Mouse (Mus musculus): ENCODE data around the gene Krt4. TPM values are rescaled to one million over a fixed set of nuclear protein-coding genes. Genes with fewer than 3 reads are reported as not detected.

Gene Krt4
- total RNA-seq, 1 experiment = 0.13 TPM

DNA sequence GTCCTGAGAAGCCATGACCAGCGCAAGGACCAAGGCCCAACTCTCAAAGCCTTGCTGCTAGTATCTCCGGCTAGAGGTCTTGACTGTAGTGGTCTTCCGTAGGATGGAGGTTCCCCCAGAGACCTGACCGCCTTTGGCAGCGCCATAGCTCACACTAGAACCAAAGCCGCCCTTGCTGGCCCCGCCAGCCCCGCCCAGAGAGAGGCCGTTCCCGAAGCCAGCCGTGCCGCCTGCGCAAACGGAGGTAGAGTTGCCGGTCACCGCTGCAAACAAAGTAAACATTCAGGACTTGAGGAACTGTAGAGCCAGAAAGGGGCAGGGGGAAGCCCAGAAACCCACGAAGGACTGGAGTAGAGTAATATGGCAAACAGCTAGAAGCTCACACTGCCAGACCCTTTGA, 5.1 kb upstream of the Krt4 start:
- Histone ChIP-seq H3K4me1 (ENCODE audit: control insufficient read depth in 2 of 2, insufficient read depth in 2 of 2, low read length in 2 of 2, poor library complexity in 1 of 2) (peaks cover 0 to 5% of the 10 kb centered on the region in 2 experiments; a peak in 1 of 4 replicates), H3K9me3 (ENCODE audit: control insufficient read depth, insufficient read depth, low read depth, low read length) (no peaks in the 10 kb centered on the region), H3K36me3 (ENCODE audit: control insufficient read depth, insufficient read depth, low read length, poor library complexity, severe bottlenecking) (no peaks in the 10 kb centered on the region), H3K4me3 (ENCODE audit: insufficient read depth in 1 of 2, low read depth in 1 of 2, low read length in 2 of 2, poor library complexity in 1 of 2, severe bottlenecking in 1 of 2) (peak overlapping the region; percentile 6 to 23; a peak in 3 of 4 replicates), H3K9ac (ENCODE audit: insufficient read depth, low read depth, low read length, poor library complexity, severe bottlenecking) (no peak overlapping the region), H3K27ac (ENCODE audit: insufficient read depth, low read depth, low read length, poor library complexity, severe bottlenecking) (no peak overlapping the region)
- DNase-seq (ENCODE audit: low read depth, low spot score) = no peak
- no peak for TF ChIP-seq ZC3H11A (IDR thresholded peaks at IDR 0.05; ENCODE audit: borderline replicate concordance, low read depth, low read length)
- no peak for TF ChIP-seq CHD2 (IDR thresholded peaks at IDR 0.05; ENCODE audit: low read depth, low read length)
- no peak for TF ChIP-seq ZNF384 (IDR thresholded peaks at IDR 0.05; ENCODE audit: low read depth, low read length)
- in situ Hi-C loops (cut with MboI; ENCODE audit: low sequenced_read_pairs in 2 of 2, unreplicated experiment in 2 of 2) = no loop called here

DNA sequence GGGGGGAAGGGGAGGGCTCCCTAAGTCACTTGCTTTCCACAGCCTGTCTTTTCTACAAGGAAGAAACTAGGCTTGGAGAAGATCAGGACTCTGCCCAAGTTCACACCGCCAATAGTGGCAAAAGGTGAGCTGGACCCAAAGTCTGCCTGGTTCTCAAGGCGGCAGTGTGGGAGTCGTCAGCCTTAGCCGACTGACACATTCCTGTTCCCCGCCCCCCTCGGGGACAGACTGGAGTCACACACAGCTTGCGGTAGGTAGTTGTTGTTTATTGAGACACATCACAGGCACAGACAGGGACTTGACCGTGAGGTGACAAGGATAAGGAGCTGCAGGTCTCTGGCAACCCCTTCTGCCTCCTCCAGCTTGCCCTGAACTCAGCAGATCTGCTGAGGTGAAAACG, 4.6 kb upstream of the Krt4 start:
- no peak for TF ChIP-seq CHD2 (IDR thresholded peaks at IDR 0.05; ENCODE audit: low read depth, low read length)
- TF ChIP-seq HCFC1 (IDR thresholded peaks at IDR 0.05; ENCODE audit: borderline replicate concordance, insufficient read depth, low read length) = no peak
- no peak for TF ChIP-seq MAFK (IDR thresholded peaks at IDR 0.05; ENCODE audit: insufficient read depth, low read depth, low read length)
- no peak for TF ChIP-seq ZC3H11A (IDR thresholded peaks at IDR 0.05; ENCODE audit: borderline replicate concordance, low read depth, low read length)
- no peak for TF ChIP-seq ZNF384 (IDR thresholded peaks at IDR 0.05; ENCODE audit: low read depth, low read length)
- H3K27ac ChIP-seq (ENCODE audit: insufficient read depth, low read depth, low read length, poor library complexity, severe bottlenecking) = no peak overlapping the region
- no peaks in the 10 kb centered on the region for H3K9me3 ChIP-seq (ENCODE audit: control insufficient read depth, insufficient read depth, low read depth, low read length)
- in situ Hi-C loops (cut with MboI; ENCODE audit: low sequenced_read_pairs in 2 of 2, unreplicated experiment in 2 of 2) = no loop called here
- peaks cover 0 to 5% of the 10 kb centered on the region in 2 experiments; a peak in 1 of 4 replicates for H3K4me1 ChIP-seq (ENCODE audit: control insufficient read depth in 2 of 2, insufficient read depth in 2 of 2, low read length in 2 of 2, poor library complexity in 1 of 2)
- H3K9ac ChIP-seq (ENCODE audit: insufficient read depth, low read depth, low read length, poor library complexity, severe bottlenecking) = no peak overlapping the region
- no peak overlapping the region for H3K4me3 ChIP-seq (ENCODE audit: insufficient read depth in 1 of 2, low read depth in 1 of 2, low read length in 2 of 2, poor library complexity in 1 of 2, severe bottlenecking in 1 of 2)
- H3K36me3 ChIP-seq (ENCODE audit: control insufficient read depth, insufficient read depth, low read length, poor library complexity, severe bottlenecking) = no peaks in the 10 kb centered on the region
- no peak for DNase-seq (ENCODE audit: low read depth, low spot score)

DNA sequence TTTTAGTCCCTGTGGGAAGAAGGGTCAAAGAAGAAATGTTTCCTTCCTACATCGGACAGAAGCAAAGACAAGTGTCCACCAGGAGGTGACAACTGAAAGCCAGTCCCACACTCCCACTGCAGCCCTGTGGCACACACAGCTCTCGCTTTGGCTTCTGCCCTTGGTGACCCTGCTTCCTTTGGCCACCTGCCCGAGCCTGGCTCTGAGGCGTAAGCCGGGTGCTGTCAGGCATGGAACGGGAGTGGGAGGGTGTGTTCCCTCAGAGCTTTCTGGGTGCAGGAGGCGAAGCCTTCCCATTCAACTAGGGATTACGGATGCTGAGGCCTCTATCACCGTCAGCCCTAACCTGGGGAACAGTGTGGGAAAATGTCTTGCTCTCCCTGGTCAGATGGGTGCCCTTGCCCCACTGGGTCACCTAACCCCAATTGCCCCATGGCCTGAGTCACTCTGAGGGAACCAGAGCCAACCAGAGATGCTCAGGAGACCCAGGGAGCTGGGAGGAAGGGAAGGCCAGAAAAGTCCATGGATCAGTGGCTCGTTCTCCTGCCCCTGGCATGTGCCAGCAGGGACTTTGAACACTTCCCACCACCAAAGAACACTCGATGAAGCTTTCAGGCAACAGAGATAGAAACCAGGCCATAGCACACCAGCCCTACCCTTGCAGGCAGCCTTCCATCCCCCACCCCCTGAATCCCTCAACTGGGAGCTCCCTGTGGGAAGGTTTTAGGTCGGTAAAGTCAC, 3.0 kb upstream of the Krt4 start:
- H3K9ac ChIP-seq (ENCODE audit: insufficient read depth, low read depth, low read length, poor library complexity, severe bottlenecking) = no peak overlapping the region
- H3K4me1 ChIP-seq (ENCODE audit: control insufficient read depth in 2 of 2, insufficient read depth in 2 of 2, low read length in 2 of 2, poor library complexity in 1 of 2) = peaks cover 0 to 5% of the 10 kb centered on the region in 2 experiments; a peak in 1 of 4 replicates
- in situ Hi-C loops (cut with MboI; ENCODE audit: low sequenced_read_pairs in 2 of 2, unreplicated experiment in 2 of 2) = no loop called here
- H3K9me3 ChIP-seq (ENCODE audit: control insufficient read depth, insufficient read depth, low read depth, low read length) = no peaks in the 10 kb centered on the region
- no peak overlapping the region for H3K27ac ChIP-seq (ENCODE audit: insufficient read depth, low read depth, low read length, poor library complexity, severe bottlenecking)
- no peaks in the 10 kb centered on the region for H3K36me3 ChIP-seq (ENCODE audit: control insufficient read depth, insufficient read depth, low read length, poor library complexity, severe bottlenecking)
- DNase-seq (ENCODE audit: low read depth, low spot score) = no peak
- no peak for TF ChIP-seq CHD2 (IDR thresholded peaks at IDR 0.05; ENCODE audit: low read depth, low read length)
- TF ChIP-seq MAFK (IDR thresholded peaks at IDR 0.05; ENCODE audit: insufficient read depth, low read depth, low read length) = no peak
- no peak for TF ChIP-seq ZNF384 (IDR thresholded peaks at IDR 0.05; ENCODE audit: low read depth, low read length)
- TF ChIP-seq ZC3H11A (IDR thresholded peaks at IDR 0.05; ENCODE audit: borderline replicate concordance, low read depth, low read length) = no peak
- TF ChIP-seq HCFC1 (IDR thresholded peaks at IDR 0.05; ENCODE audit: borderline replicate concordance, insufficient read depth, low read length) = no peak
- H3K4me3 ChIP-seq (ENCODE audit: insufficient read depth in 1 of 2, low read depth in 1 of 2, low read length in 2 of 2, poor library complexity in 1 of 2, severe bottlenecking in 1 of 2) = no peak overlapping the region

DNA sequence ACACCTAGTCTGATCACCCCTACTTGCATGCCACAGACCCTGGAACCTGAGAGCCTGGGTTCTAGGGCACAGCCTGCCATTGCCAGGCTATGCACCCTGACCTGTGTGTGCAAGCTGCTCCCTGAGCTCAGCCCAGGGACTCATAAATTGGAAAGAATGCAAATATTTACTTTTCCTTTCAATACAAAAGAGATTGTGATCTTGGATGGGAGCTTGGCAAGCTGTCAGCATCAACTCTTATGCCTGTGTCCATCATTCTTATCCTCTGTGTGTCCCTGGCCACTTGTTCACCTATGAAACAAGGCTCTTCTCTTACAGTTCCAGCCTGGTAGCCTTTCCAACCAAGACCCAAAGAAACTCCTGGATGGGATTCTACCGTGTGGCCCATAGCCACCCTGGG, 506 bp upstream of the Krt4 start:
- Histone ChIP-seq H3K4me3 (ENCODE audit: insufficient read depth in 1 of 2, low read depth in 1 of 2, low read length in 2 of 2, poor library complexity in 1 of 2, severe bottlenecking in 1 of 2) (no peak overlapping the region), H3K27ac (ENCODE audit: insufficient read depth, low read depth, low read length, poor library complexity, severe bottlenecking) (no peak overlapping the region), H3K9me3 (ENCODE audit: control insufficient read depth, insufficient read depth, low read depth, low read length) (no peaks in the 10 kb centered on the region), H3K4me1 (ENCODE audit: control insufficient read depth in 2 of 2, insufficient read depth in 2 of 2, low read length in 2 of 2, poor library complexity in 1 of 2) (peaks cover 0 to 5% of the 10 kb centered on the region in 2 experiments; a peak in 1 of 4 replicates), H3K36me3 (ENCODE audit: control insufficient read depth, insufficient read depth, low read length, poor library complexity, severe bottlenecking) (no peaks in the 10 kb centered on the region), H3K9ac (ENCODE audit: insufficient read depth, low read depth, low read length, poor library complexity, severe bottlenecking) (no peak overlapping the region)
- DNase-seq (ENCODE audit: low read depth, low spot score) = no peak
- TF ChIP-seq ZC3H11A (IDR thresholded peaks at IDR 0.05; ENCODE audit: borderline replicate concordance, low read depth, low read length) (no peak), HCFC1 (IDR thresholded peaks at IDR 0.05; ENCODE audit: borderline replicate concordance, insufficient read depth, low read length) (no peak), ZNF384 (IDR thresholded peaks at IDR 0.05; ENCODE audit: low read depth, low read length) (no peak), MAFK (IDR thresholded peaks at IDR 0.05; ENCODE audit: insufficient read depth, low read depth, low read length) (no peak), CHD2 (IDR thresholded peaks at IDR 0.05; ENCODE audit: low read depth, low read length) (no peak)
- in situ Hi-C loops (cut with MboI; ENCODE audit: low sequenced_read_pairs in 2 of 2, unreplicated experiment in 2 of 2) = no loop called here
